Mouse (Mus musculus): ENCODE data around the gene Spic.

GRCm38 (mm10) chr10:88684925-88685324 lies at the start of gene Spic:
- TF ChIP-seq POLR2A (IDR thresholded peaks at IDR 0.05; ENCODE audit: insufficient read depth, low read depth, low read length) (no peak), CTCF (IDR thresholded peaks at IDR 0.05; ENCODE audit: insufficient read depth, low read depth, low read length) (no peak)
